Mouse (Mus musculus) liver, embryonic 14.5 days (tissue): ENCODE results near the gene Dock7.

Experiments used
- CTCF ChIP-seq: IDR thresholded peaks from 2 replicates; pipeline ENCODE4 v1.5.1; 2016; ENCODE audit warnings: antibody characterized with exemption, low read depth, control low read depth
- EP300 ChIP-seq: IDR thresholded peaks from 2 replicates; pipeline ENCODE4 v1.6.1; 2016; ENCODE audit warnings: antibody characterized with exemption, low read depth

- TF ChIP-seq EP300 (no peak), CTCF (no peak)
Observed at GRCm38 (mm10) chr4:99141578-99141977, 20.9 kb upstream of the Dock7 start.
